Mouse (Mus musculus): Measurements from ENCODE around the gene Bhlhe41. TPM values are rescaled to one million over a fixed set of nuclear protein-coding genes. Genes with fewer than 3 reads are reported as not detected.
A peak's percentile ranks its signal among the peaks of the same experiment; 100 is the strongest.

The Bhlhe41 gene
- polyA plus RNA-seq, 1 experiment from 2014 or later, result 1.8 TPM

DNA sequence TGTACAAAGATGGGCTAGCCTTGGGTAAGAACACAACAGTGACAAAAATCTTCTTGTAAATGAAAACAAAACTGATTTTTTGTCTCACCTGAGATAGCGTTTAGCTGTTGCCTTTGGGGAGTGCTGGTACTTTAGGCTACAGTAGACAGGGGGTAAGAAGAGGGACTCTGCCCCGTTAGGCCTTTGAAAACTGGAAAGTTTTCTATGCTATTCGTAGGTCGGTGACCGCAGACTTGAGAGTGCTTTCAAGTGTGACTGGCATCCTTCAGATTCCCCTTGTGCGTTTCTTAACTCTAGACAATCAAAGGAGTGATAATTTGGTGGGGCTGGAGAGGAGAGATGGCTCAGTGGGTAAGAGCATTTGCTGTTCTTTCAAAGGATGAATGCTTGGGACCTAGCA is 22.4 kb upstream of the Bhlhe41 start:
- WGBS, result 75% methylated on average over 6 of the region's 6 CpGs
- H3K27me3 ChIP-seq (replicated peaks; ENCODE audit: low read depth, poor library complexity, severe bottlenecking), result no peaks in the 10 kb centered on the region

DNA sequence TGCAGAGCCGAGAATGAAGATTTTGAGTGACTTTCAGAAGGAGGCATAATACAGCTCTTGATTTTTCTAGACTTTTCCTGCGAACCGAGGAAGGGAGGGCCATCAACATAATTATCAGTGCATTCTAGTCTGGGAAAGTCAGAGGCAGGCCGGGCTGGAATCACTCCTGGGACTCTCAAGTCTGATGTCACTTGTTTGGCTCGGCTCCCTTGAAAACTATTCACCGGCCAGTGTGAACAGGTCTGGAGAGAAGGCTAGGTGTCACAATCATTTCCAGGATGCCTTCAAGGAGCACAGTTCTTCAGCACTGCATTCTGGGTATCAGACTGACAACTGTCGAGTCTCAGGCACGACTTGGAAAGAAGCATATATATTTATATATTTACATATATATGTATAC is 20.9 kb upstream of the Bhlhe41 start:
- no peaks in the 10 kb centered on the region for H3K9me3 ChIP-seq
- no peak for DNase-seq (ENCODE audit: low spot score)
- H3K4me3 ChIP-seq, result no peak overlapping the region
- no peaks in the 10 kb centered on the region for H3K4me1 ChIP-seq
- 79% methylated on average over 8 of the region's 8 CpGs for whole genome bisulfite sequencing
- H3K27ac ChIP-seq (replicated peaks), result no peak overlapping the region
- no peaks in the 10 kb centered on the region for H3K36me3 ChIP-seq (replicated peaks)
- no peaks in the 10 kb centered on the region for H3K27me3 ChIP-seq (replicated peaks; ENCODE audit: low read depth, poor library complexity, severe bottlenecking)

More for the DNA sequence above, 22.4 kb upstream of the Bhlhe41 start:
- DNase-seq (ENCODE audit: low spot score), result no peak
- no peaks in the 10 kb centered on the region for H3K9me3 ChIP-seq
- no peak overlapping the region for H3K4me3 ChIP-seq
- H3K27ac ChIP-seq (replicated peaks), result no peak overlapping the region
- H3K36me3 ChIP-seq (replicated peaks), result no peaks in the 10 kb centered on the region
- peaks cover 5% of the 10 kb centered on the region; the same call in 1 of the 2 replicates for H3K4me1 ChIP-seq

DNA sequence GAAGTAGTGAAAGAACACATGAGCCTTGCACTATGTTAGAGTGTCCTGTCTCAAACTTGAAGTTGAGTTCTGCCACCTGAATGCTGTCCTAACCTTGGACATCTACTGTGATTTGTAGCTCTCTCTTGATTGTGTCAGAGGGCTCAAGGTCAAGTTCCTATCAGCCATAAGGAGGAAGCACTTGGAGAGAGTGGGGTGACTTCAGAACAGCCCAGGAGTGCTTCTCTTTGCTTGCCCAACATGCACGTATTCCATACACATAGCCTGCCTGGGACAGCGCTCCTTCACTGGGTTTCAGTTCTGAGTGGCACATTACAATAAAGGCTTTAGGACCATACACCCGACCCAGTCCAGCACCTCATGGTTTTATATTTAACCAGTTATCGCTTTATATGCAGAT is 19.7 kb upstream of the Bhlhe41 start:
- H3K27me3 ChIP-seq (replicated peaks; ENCODE audit: low read depth, poor library complexity, severe bottlenecking), result no peaks in the 10 kb centered on the region
- no peaks in the 10 kb centered on the region for H3K9me3 ChIP-seq
- no peaks in the 10 kb centered on the region for H3K4me1 ChIP-seq
- H3K36me3 ChIP-seq (replicated peaks), result no peaks in the 10 kb centered on the region
- no peak overlapping the region for H3K4me3 ChIP-seq
- no peak overlapping the region for H3K27ac ChIP-seq (replicated peaks)
- DNase-seq (ENCODE audit: low spot score), result no peak
- WGBS, result 85% methylated on average over 4 of the region's 4 CpGs

DNA sequence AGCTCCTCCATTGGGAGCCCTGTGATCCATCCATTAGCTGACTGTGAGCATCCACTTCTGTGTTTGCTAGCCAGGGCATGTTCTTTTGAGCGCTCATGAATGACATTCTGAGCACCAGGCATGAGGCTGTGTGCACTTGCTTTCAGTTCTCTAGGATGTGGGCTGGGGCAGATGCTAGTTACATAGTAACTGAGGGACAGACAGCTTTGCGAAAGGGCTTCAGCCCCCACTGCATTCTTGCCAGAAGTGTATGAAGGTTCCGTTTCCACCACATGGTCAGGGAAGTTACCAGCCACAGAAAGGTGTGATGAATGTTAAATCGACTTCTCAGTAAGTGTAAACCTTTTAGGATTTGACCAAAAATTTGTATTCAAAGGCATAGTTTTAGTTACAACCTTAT is 18.3 kb upstream of the Bhlhe41 start:
- Histone ChIP-seq H3K4me3 (no peak overlapping the region), H3K4me1 (no peaks in the 10 kb centered on the region), H3K27me3 (replicated peaks; ENCODE audit: low read depth, poor library complexity, severe bottlenecking) (no peaks in the 10 kb centered on the region), H3K36me3 (replicated peaks) (no peaks in the 10 kb centered on the region), H3K27ac (replicated peaks) (no peak overlapping the region), H3K9me3 (no peaks in the 10 kb centered on the region)
- no peak for DNase-seq (ENCODE audit: low spot score)
- WGBS, result 87% methylated on average over 4 of the region's 4 CpGs

DNA sequence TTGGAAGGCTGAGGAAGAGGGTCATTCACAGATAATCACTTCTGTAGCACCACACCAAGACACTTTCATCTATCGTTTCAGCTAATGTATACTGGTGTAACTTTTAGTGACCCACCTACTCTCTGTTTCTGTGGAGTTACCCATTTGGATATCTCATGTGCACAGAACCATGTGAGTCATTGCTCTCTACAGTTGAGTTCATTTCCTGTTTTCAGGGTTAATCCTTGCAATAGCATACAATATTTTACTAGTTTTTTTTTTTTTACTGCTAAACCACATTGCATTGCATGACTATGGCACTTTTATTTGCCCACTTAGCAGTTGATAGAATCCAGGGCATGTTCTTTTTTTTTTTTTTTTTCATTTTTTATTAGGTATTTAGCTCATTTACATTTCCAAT is 17.7 kb upstream of the Bhlhe41 start:
- Histone ChIP-seq H3K27ac (replicated peaks) (no peak overlapping the region), H3K27me3 (replicated peaks; ENCODE audit: low read depth, poor library complexity, severe bottlenecking) (no peaks in the 10 kb centered on the region), H3K4me3 (no peak overlapping the region), H3K36me3 (replicated peaks) (no peaks in the 10 kb centered on the region), H3K9me3 (no peaks in the 10 kb centered on the region), H3K4me1 (no peaks in the 10 kb centered on the region)
- 84% methylated on average over 1 of the region's 1 CpGs for WGBS
- no peak for DNase-seq (ENCODE audit: low spot score)

DNA sequence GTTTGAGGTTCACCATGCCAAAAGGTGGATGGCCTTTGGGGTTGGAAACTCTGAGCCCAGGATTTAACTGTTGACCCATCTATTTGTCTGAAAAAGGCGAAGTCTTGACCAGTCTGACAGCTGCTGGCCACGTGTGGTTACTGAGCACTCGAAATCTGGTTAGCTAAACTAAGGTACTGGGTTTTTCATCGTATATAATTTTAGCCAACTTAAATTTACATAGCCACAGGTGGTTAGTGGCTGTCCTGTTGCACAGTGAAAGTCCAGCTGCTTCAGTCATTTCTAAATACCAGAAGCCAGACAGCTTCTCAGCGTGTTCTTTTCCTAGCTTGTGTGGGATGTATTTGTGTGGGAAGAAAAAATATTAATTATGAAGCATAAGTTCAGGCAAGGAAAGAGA is 15.3 kb upstream of the Bhlhe41 start:
- no peak overlapping the region for H3K27ac ChIP-seq (replicated peaks)
- H3K4me3 ChIP-seq, result no peak overlapping the region
- WGBS, result 88% methylated on average over 5 of the region's 5 CpGs
- H3K27me3 ChIP-seq (replicated peaks; ENCODE audit: low read depth, poor library complexity, severe bottlenecking), result no peaks in the 10 kb centered on the region
- no peaks in the 10 kb centered on the region for H3K36me3 ChIP-seq (replicated peaks)
- no peaks in the 10 kb centered on the region for H3K9me3 ChIP-seq
- H3K4me1 ChIP-seq, result no peaks in the 10 kb centered on the region
- no peak for DNase-seq (ENCODE audit: low spot score)

DNA sequence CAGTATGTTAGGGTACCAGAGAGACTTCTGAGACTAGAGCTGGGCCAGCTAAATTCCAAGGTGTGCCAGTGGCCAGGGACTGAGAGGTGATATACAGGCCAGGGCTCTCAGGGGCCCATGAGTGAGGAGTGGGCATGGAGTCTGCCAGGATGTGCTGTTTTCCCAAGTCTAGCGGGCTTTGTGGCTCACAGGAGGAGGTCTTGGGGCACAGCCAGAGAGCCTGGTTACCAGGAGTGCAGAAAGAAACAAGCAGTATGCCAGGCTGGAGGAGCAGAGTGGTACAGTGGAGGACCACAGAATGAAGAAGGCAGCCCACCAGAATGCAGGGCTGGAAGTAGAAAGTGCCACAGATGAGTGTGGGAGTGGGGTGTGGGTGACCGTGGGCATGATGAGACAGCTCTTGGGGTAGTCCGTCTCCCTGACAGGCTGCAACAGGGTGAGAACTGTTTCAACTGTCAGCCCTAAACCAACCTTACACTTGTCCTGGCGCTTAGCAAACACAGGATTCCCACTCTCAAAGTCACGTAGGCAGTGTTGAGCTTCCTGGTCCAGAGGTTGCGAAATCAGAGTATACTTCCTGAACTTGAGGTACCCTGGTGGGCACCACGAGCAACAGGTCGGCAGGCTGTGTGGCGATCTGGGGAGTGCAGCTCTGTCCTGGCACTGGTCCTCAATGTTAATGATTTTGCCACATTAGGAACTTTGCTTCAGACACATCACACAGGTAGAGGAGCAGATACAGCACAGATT is 11.8 kb upstream of the Bhlhe41 start:
- peak overlapping the region; percentile 6; the same call in 1 of the 2 replicates for H3K27ac ChIP-seq (replicated peaks)
- no peaks in the 10 kb centered on the region for H3K9me3 ChIP-seq
- no peaks in the 10 kb centered on the region for H3K4me1 ChIP-seq
- no peak overlapping the region for H3K4me3 ChIP-seq
- H3K27me3 ChIP-seq (replicated peaks; ENCODE audit: low read depth, poor library complexity, severe bottlenecking), result no peaks in the 10 kb centered on the region
- H3K36me3 ChIP-seq (replicated peaks), result no peaks in the 10 kb centered on the region
- WGBS, result 85% methylated on average over 9 of the region's 9 CpGs
- no peak for DNase-seq (ENCODE audit: low spot score)

DNA sequence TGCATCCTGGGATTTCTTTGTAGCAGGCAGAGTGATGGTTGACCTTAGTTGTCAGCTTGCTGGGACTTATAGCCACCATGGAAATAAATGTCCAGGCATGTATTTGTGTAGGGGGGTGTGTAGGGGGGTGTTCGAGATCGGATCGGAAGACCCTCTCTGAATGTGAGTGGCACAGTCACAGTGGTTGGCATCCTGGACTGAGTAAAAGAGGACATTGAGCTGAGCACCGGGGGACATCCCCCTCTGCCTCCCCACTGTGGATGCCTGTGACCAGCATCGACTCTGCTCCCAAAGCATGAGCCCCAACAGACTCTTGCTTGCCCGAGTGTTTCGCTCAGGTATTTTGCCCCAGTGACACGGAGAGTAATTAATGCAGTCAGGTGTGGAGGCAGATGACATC is 8.0 kb upstream of the Bhlhe41 start:
- Histone ChIP-seq H3K36me3 (replicated peaks) (no peaks in the 10 kb centered on the region), H3K4me1 (0 out of 2 replicates have a peak, but pooled peaks cover 2% of the 10 kb centered on the region), H3K4me3 (no peak overlapping the region), H3K9me3 (no peaks in the 10 kb centered on the region), H3K27me3 (replicated peaks; ENCODE audit: low read depth, poor library complexity, severe bottlenecking) (peaks cover 19% of the 10 kb centered on the region), H3K27ac (replicated peaks) (no peak overlapping the region)
- DNase-seq (ENCODE audit: low spot score), result no peak
- WGBS, result 89% methylated on average over 8 of the region's 8 CpGs

DNA sequence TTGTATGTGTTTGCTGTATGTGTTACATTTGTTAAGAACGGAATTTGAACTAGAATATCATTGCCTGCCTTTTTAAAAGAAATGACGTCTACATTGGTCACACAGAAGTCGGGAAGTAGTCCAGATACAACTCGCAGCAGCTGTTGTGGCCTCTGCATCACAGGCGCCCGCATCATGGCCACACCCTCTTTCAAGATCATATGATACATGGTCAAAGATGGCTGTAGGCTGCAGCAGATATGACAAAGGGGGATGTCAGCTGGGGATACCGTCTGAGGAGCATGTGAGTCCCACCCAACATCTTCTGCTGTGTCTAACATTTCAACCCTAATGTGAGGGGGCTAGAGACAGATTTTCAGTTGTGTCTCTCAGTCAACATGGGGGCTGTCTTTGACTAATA is 6.7 kb upstream of the Bhlhe41 start:
- peaks cover 33% of the 10 kb centered on the region for H3K27me3 ChIP-seq (replicated peaks; ENCODE audit: low read depth, poor library complexity, severe bottlenecking)
- no peak overlapping the region for H3K27ac ChIP-seq (replicated peaks)
- no peak for DNase-seq (ENCODE audit: low spot score)
- no peak overlapping the region for H3K4me3 ChIP-seq
- peaks cover 5% of the 10 kb centered on the region for H3K4me1 ChIP-seq
- 90% methylated on average over 7 of the region's 7 CpGs for WGBS
- H3K36me3 ChIP-seq (replicated peaks), result no peaks in the 10 kb centered on the region
- H3K9me3 ChIP-seq, result no peaks in the 10 kb centered on the region

DNA sequence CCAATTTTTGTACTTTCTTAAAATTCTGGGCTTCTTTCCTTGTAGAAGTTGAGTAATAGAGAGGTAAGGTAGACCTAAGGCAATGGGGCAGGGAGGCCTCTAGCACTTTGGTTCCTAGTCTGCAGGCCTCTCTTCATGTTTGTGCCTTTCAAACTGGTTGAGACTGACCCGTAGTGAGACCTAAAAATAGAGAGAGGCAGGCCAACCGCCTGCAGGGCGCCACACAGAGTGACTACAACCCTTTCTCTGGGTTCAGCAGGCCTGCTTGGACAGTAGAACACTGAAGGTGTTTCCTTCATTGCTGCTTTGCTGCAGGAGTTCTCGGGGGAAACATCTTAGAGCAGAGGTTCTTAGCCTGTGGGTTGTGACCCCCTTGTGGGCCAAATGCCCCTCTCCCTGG is 5.6 kb upstream of the Bhlhe41 start:
- Histone ChIP-seq H3K36me3 (replicated peaks) (no peaks in the 10 kb centered on the region), H3K4me1 (peaks cover 16% of the 10 kb centered on the region), H3K27ac (replicated peaks) (no peak overlapping the region), H3K9me3 (no peaks in the 10 kb centered on the region), H3K27me3 (replicated peaks; ENCODE audit: low read depth, poor library complexity, severe bottlenecking) (peaks cover 43% of the 10 kb centered on the region), H3K4me3 (no peak overlapping the region)
- WGBS, result 60% methylated on average over 4 of the region's 4 CpGs
- DNase-seq (ENCODE audit: low spot score), result no peak

DNA sequence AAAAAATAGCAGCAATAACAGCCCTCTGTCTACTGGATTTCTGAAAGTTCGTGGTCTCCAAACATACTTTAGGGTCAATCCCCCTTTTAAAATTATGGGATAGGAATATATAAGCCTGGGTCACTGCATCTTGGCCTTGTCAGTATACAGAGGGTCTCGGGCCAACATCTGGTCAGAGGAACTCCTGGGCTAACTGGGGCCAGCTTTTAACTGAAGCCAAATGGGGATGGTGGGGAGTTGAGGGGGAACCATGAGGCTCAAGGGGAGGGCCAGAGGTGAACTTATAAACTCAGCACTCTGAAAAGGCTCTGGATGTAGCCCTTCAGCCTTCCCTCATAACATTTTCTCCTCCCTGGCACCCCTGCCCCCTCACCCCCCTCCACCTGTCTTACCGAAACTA is 1.8 kb upstream of the Bhlhe41 start:
- no peaks in the 10 kb centered on the region for H3K9me3 ChIP-seq
- peaks cover 52% of the 10 kb centered on the region for H3K4me1 ChIP-seq
- no peak overlapping the region for H3K4me3 ChIP-seq
- peaks cover 82% of the 10 kb centered on the region for H3K27me3 ChIP-seq (replicated peaks; ENCODE audit: low read depth, poor library complexity, severe bottlenecking)
- WGBS, result 59% methylated on average over 3 of the region's 3 CpGs
- no peak overlapping the region for H3K27ac ChIP-seq (replicated peaks)
- no peak for DNase-seq (ENCODE audit: low spot score)
- H3K36me3 ChIP-seq (replicated peaks), result no peaks in the 10 kb centered on the region

DNA sequence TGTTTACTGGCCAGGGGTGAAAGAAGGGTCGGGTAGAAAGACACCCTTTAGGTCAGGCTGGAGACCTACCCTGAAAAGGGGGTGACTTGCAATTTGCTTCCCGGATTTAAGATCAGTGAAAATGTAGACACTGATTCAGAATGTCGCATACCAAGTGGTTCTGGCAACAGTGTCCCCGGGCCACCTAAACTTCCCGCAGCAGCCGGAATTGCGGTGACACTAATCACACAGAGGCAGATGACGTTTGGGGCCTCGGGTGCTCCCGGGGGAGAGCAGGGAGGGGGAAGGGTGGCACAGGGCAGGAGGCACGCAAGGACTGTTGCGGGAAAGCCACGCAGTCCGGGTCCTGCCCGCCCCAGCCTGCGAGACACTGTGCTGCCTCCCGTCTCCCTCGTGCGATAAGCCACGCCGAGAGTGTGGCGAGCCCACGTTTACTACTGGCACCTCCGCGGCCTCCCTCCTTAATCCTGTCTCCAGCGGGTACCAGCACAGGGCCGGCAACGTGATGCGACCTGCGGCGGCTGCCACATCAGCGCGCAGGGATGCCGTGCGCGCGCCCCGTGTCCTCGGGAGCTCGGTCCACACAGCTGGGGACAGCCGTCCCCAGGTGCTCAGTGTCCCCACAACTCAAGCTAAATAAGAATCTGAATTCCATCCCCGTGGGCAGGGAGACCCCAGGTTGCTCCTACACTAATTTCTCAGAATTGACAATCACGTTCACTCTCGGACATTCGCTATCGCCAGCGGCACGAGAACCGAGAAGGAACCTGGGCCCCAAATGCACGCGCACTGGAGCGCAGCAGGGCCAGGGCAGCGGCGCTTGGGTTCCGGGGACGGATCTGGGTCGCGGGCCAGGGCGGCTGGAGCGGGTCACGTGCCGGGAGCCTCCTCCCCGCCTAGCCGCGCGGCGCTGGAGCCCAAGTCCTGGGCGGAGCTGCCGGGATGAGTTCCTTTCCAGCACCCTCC is 811 bp upstream of the Bhlhe41 start:
- Histone ChIP-seq H3K27ac (replicated peaks) (peak overlapping the region; percentile 76), H3K36me3 (replicated peaks) (no peaks in the 10 kb centered on the region), H3K4me1 (peaks cover 52% of the 10 kb centered on the region), H3K9me3 (no peaks in the 10 kb centered on the region), H3K27me3 (replicated peaks; ENCODE audit: low read depth, poor library complexity, severe bottlenecking) (peaks cover 86% of the 10 kb centered on the region), H3K4me3 (peak overlapping the region; percentile 74)
- peak; percentile 83 for DNase-seq (ENCODE audit: low spot score)
- under 1% methylated on average over 69 of the region's 69 CpGs for WGBS

DNA sequence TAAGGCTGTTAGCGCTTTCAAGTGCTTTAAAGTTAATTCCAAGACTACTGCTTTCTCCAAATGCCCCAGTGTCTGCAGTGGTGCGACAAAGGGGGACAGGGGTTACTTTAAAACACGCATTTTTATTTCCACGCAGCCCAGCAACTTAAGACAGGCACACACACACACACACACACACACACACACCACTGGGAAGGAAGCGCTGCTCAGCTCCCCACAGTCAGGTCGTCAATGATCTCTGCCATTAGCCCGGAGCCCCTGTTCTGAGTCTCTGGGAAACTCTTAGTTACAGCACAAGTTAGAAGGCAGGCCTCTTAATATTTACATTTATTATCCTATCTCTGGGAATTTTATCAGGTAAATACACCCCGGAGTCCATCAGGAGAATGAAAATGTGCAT is 1.2 kb downstream of the Bhlhe41 start:
- H3K27me3 ChIP-seq (replicated peaks; ENCODE audit: low read depth, poor library complexity, severe bottlenecking), result peaks cover 93% of the 10 kb centered on the region

More for the DNA sequence above, 1.2 kb downstream of the Bhlhe41 start:
- DNase-seq (ENCODE audit: low spot score), result peak; percentile 31
- Histone ChIP-seq H3K27ac (replicated peaks) (no peak overlapping the region), H3K9me3 (no peaks in the 10 kb centered on the region), H3K4me3 (peak overlapping the region; percentile 74), H3K4me1 (peaks cover 54% of the 10 kb centered on the region), H3K36me3 (replicated peaks) (no peaks in the 10 kb centered on the region)
- WGBS, result 2% methylated on average over 8 of the region's 8 CpGs
